Mouse (Mus musculus): ENCODE data around the gene Milr1.

Gene Milr1

DNA sequence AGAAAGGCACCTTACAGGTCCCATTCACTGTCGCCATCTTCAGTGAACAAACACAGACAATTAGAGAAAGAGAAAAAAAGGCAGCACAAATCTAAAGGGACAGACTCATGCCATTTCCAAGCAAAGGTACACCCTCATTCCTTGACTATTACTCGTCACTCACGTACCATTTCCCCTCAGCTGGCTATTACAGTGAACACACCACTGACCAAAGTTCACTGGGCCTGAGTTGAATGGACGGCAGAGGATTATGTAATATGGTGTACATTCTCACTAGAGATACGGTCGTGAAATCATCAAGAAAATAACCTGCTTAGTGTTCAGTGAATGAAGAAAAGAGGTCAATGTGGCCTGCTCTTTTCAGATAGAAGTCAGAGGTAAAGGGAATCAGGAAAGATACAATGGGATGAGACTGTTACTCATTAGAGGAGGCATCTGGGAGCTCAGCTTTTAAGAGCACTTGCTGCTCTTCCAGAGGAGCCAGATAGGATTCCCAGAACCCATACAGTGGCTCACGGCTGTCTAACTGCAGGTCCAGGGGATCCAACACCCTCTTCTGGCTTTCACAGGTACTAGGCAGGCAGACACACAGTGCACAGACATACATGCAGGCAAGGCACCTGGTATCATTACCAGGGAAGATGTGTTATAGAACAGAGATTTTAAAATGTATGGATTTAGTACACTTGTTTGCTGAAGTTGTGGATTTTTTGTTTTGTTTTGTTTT, 61.5 kb downstream of the Milr1 start:
- DNase-seq (ENCODE audit: low spot score in 2 of 2): no peak

DNA sequence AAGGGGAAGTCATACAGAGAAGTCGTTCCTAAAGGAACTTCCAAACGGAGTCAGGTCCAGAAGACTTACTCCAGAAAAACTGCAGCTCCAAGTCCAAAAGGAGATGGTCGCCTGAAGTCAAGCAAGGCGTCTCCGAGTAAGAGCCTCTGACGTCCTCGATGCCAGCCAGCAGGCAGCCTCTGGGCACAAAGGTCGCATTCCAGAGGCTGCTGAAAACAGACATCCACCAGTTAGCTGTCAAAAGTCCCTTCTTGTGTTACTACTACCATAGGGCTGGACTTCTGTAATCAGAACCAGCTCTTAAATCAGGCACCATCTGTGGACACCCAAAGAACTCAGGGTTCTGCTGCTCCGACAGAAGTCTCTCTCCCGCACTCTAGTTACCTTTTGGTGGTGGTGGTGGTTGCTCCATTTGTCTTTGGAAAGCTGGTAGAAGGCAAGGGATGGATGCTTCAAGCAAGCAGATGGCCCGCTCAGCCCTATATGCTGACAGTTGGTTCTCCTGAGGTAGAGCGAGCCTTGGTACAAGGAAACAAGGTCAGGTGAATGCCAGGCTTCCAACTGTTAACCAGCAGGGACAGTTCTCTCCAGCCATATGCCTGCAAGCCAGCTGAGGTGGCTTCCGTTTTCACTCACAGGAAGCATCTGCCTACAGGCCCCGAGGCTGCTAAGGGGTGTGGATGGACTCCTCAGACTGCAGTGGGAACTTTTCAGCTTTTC, 63.7 kb downstream of the Milr1 start:
- no peak for DNase-seq (ENCODE audit: low spot score in 2 of 2)

DNA sequence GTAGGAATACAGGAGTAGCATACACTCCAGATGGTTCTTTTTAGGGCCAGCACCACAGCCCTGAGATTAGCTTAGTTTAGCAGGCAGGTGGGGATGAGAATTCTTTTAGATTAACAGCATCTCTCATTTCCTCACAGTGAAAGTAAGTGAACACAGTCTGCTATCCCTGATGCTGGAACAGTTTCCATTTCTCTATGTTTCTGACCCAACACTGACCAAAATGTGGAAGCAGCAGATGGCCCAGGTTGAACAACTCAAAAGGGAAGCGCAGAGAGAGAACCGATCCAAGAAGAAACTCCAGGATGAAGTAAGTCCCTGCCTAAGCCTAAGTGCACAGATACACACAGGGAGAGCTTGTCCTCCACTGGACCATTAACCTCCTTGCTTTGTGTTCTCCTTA, 64.3 kb downstream of the Milr1 start:
- DNase-seq (ENCODE audit: low spot score in 2 of 2): no peak

DNA sequence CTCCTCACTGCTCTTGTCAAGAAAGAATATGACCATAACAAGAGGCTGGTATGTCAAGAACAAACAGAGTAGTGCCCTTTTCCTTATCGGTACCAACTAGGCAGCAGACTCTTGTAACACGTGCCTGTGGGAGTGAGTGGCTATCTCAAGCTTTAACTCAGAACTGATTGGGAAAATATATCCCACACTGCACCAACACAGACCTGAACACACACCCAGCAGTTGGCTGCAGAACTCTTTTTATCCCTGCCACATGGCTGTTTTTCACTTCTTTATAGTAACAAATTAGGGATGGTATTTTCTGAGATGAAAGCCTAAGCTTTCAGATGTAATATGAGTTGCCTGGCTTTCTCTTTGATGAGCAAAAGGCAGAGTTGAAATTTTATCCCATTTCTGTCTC, 64.7 kb downstream of the Milr1 start:
- no peak for DNase-seq (ENCODE audit: low spot score in 2 of 2)

DNA sequence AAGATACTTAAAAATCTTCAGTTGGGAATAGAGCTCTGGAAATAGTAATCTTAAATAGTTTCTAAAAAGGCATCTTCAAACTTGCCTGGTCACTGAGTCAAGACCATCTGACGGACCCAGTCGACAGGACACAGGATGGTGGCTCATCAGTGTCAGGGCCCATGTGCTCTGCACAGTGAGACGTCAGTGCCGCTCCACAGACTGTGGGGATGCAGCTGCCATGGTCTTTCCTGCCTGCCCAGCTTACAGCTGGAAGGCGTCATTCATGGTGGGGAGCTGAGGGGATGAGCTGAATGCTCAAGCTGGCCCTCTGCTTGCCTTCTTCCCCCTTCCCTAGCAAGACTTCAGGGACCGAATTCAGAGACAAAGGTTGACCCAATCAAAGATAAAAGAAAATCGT, 65.3 kb downstream of the Milr1 start:
- no peak for DNase-seq (ENCODE audit: low spot score in 2 of 2)

DNA sequence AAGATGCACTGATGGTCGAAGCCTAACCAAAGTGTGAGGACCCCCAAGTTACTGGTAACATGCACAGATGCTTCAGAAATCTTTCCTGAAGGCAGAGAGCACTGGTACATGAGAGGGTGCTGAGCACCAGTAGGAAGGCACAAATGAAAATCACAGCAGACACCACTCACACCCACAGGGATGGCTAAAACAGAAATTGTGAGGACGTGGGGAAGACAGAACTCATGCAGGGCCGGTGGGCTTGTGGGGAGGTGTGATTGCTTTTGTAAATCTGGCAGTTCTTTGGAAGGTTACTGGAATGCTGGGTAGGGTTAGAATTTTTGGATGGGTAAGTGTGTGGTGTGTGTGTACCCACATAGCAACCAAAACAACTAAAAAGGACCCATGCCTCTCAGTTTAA, 66.1 kb downstream of the Milr1 start:
- DNase-seq (ENCODE audit: low spot score in 2 of 2): no peak

DNA sequence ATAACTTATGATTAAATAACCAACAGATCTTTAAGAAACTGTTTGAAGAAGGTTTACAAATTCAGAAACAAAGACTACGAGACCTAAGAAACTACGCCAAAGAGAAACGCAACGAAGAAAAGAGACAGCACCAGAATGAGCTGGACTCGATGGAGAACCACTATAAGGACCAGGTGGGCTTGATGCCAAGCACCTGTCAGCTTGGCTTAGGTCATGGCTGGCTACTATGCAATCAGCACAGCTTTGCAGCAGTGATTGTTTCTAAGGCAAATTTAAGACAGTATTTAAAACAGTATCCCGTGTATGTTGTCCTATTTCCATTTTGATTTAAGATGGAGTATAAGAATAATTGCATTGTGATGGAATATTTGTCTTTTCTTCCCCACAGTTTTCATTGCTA, 66.8 kb downstream of the Milr1 start:
- DNase-seq (ENCODE audit: low spot score in 2 of 2): no peak

DNA sequence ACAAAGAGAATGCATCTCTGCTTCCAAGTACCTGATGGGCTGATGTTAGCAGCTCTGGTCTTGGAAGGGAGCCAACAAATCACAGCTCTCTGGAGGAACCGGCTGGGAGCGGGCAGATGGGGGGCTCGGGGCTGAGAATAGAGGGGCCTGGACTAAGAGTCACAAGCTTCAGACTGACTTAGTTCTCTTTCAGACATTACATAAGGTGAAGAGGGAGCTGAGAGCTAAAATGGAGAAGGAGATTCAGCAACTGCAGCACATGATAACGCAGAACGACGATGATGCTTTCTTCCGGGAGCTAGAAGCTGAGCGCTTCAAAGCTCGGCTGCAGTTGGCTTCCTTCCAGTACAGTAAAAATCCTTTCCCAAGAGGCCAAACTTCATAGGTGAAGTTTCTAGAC, 67.3 kb downstream of the Milr1 start:
- DNase-seq (ENCODE audit: low spot score in 2 of 2): no peak
